Mouse (Mus musculus) lung, embryonic 16.5 days (tissue): ENCODE data around the gene Csad. TPM values are rescaled to one million over a fixed set of nuclear protein-coding genes. Genes with fewer than 3 reads are reported as not detected.

ENCODE experiments used
- ATAC-seq: fragments of 200-750 bp; cut with Nextera tagmentation; 2 replicates; pipeline ENCODE4 v1.8.0; 2017; ENCODE audit warnings: low read depth, mild to moderate bottlenecking, moderate library complexity
- H3K27ac ChIP-seq: fragments of 300-500 bp; sonication (generic); 2 replicates; pipeline ENCODE4 v1.5.1; 2014; ENCODE audit warnings: mild to moderate bottlenecking, control low read depth, low read length
- H3K27me3 ChIP-seq: fragments of 300-500 bp; sonication (generic); 2 replicates; pipeline ENCODE4 v1.6.1; 2014; ENCODE audit warnings: low read depth, low read length, mixed read lengths; ENCODE audit not compliant: control insufficient read depth, insufficient read depth
- H3K36me3 ChIP-seq: fragments of 300-500 bp; sonication (generic); 2 replicates; pipeline ENCODE4 v1.6.1; 2014; ENCODE audit warnings: low read length; ENCODE audit not compliant: control insufficient read depth, insufficient read depth
- H3K4me1 ChIP-seq: fragments of 300-500 bp; sonication (generic); replicated peaks from 2 replicates; pipeline ENCODE4 v1.6.1; 2014; ENCODE audit warnings: low read length, mixed read lengths; ENCODE audit not compliant: control insufficient read depth, insufficient read depth
- H3K4me2 ChIP-seq: fragments of 300-500 bp; sonication (generic); 2 replicates; pipeline ENCODE4 v1.6.1; 2014; ENCODE audit warnings: low read depth, low read length, control low read depth
- H3K4me3 ChIP-seq: fragments of 300-500 bp; sonication (generic); 2 replicates; pipeline ENCODE4 v1.5.1; 2014; ENCODE audit warnings: mild to moderate bottlenecking, low read length, control low read depth
- H3K9ac ChIP-seq: fragments of 300-500 bp; sonication (generic); 2 replicates; pipeline ENCODE4 v1.6.1; 2014; ENCODE audit warnings: low read length, control low read depth
- H3K9me3 ChIP-seq: fragments of 300-500 bp; sonication (generic); 2 replicates; pipeline ENCODE4 v1.6.1; 2016; ENCODE audit warnings: low read length; ENCODE audit not compliant: control insufficient read depth
- WGBS: fragments of 180-500 bp; shearing (Covaris S2); extraction: QIAGEN DNeasy Blood & Tissue Kit; methylation state at CpG from one replicate; pipeline ENCODE4 v1.1.7; 2014; 5-methylcytosine and 5-hydroxymethylcytosine counted together
- polyA plus RNA-seq: library from polyadenylated mRNA; unstranded; fragments of >200 nt; fragmentation: Nextera tagmentation; extraction: Ambion mirVana; gene quantifications from 2 replicates; pipeline ENCODE4 v1.2.1, GENCODE M21; 2015

Csad gene
- polyA plus RNA-seq, 1 experiment from 2014 or later: 70.6 TPM

- no peaks in the 10 kb centered on the region for H3K27me3 ChIP-seq
- peak overlapping the region; percentile 94 for H3K4me2 ChIP-seq
- H3K4me1 ChIP-seq: peaks cover 63% of the 10 kb centered on the region
- WGBS: under 1% methylated on average over 40 of the region's 44 CpGs
- H3K9ac ChIP-seq: peak overlapping the region; percentile 88
- H3K27ac ChIP-seq: peak overlapping the region; percentile 100
- peak; percentile 69 for ATAC-seq
- no peaks in the 10 kb centered on the region for H3K9me3 ChIP-seq
- H3K4me3 ChIP-seq: peak overlapping the region; percentile 80
- peaks cover 3% of the 10 kb centered on the region for H3K36me3 ChIP-seq
Observed at GRCm38 (mm10) chr15:102245891-102246741, 41.6 kb upstream of the Csad start.

DNA sequence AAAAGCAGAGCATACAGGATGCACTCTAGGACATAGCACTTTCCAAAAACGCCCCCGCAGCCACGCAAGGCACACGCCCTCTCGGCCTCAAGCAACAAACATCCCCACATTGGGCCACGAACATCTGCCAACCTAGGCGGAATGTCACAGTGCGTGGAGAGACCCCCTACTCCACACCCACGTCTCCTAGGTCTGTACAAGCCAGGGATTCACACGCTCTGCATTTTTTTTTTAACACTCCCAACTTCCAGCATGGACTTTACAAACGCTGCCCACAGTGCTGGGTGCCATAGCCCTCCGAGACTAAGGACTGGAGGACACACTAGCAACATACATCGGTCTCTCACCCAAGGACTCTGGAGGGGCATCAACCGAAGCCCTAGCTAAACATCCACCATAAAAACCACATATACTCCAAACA, 40.9 kb upstream of the Csad start:
- Histone ChIP-seq H3K27me3 (no peaks in the 10 kb centered on the region), H3K4me3 (peak overlapping the region; percentile 80), H3K9ac (peak overlapping the region; percentile 88), H3K36me3 (peaks cover 5% of the 10 kb centered on the region), H3K4me2 (peak overlapping the region; percentile 94), H3K4me1 (peaks cover 60% of the 10 kb centered on the region), H3K9me3 (no peaks in the 10 kb centered on the region), H3K27ac (peak overlapping the region; percentile 100)
- no peak for ATAC-seq
- 6% methylated on average over 14 of the region's 14 CpGs for WGBS

- peaks cover 51% of the 10 kb centered on the region for H3K4me1 ChIP-seq
- ATAC-seq: no peak
Observed at GRCm38 (mm10) chr15:102244306-102245191, 40.0 kb upstream of the Csad start.

DNA sequence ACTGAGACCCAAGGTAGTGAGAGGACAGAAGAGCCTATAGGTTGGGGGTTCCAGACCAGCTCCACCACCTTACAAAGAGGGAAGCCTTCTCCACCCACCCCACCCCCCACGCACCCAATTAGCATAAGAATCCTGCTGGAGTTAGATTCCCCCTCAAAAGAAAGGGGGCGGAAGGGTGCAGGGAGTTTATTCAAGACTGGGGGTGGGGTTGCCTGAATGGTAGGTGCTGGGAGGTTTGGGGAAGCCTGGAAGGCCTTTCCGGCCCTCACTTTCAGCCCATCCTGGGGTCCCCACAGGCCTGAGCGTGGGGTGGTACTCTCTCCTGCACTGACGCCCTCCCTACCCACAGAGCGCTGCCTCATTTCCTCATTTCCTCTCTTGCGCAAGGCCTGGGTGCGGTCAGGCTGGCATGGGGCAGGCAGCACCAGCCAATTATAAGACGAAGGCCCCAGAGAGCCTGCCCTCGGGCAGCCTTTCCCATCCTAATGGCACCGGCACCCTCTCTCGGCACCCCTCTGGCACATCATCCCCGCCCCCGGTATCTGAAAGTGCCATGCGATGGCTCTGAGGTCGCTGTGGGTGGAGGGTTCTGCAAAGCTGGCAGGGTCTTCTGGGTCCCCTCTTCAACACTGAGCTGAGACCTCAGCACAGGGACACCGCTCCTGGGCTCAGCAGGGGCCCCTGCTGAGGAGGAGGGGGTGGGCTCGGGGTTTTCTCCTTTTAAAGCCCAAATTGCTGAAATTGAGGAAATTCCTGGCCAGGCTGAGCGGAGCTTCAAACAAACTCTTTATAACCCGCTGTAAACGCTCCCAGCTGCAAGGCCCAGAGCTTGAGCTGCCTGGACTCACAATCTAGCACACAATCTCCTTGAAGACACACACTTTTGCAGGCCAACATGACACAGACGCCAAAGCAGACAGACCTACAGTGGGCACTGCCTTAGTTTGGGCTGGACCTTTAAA, 39.0 kb upstream of the Csad start:
- Histone ChIP-seq H3K4me3 (peak overlapping the region; percentile 80), H3K9ac (peak overlapping the region; percentile 88), H3K4me1 (peaks cover 46% of the 10 kb centered on the region), H3K36me3 (peaks cover 15% of the 10 kb centered on the region), H3K4me2 (peak overlapping the region; percentile 94), H3K27me3 (no peaks in the 10 kb centered on the region), H3K27ac (peak overlapping the region; percentile 100), H3K9me3 (no peaks in the 10 kb centered on the region)
- peak; percentile 6; the same call in 1 of the 2 replicates for ATAC-seq
- 10% methylated on average over 22 of the region's 22 CpGs for WGBS

More at GRCm38 (mm10) chr15:102244306-102245191, 40.0 kb upstream of the Csad start:
- 14% methylated on average over 19 of the region's 19 CpGs for WGBS
- H3K27me3 ChIP-seq: no peaks in the 10 kb centered on the region
- peak overlapping the region; percentile 88 for H3K9ac ChIP-seq
- peak overlapping the region; percentile 80 for H3K4me3 ChIP-seq
- H3K27ac ChIP-seq: peak overlapping the region; percentile 100
- H3K9me3 ChIP-seq: no peaks in the 10 kb centered on the region
- H3K36me3 ChIP-seq: peaks cover 9% of the 10 kb centered on the region
- H3K4me2 ChIP-seq: peak overlapping the region; percentile 94

DNA sequence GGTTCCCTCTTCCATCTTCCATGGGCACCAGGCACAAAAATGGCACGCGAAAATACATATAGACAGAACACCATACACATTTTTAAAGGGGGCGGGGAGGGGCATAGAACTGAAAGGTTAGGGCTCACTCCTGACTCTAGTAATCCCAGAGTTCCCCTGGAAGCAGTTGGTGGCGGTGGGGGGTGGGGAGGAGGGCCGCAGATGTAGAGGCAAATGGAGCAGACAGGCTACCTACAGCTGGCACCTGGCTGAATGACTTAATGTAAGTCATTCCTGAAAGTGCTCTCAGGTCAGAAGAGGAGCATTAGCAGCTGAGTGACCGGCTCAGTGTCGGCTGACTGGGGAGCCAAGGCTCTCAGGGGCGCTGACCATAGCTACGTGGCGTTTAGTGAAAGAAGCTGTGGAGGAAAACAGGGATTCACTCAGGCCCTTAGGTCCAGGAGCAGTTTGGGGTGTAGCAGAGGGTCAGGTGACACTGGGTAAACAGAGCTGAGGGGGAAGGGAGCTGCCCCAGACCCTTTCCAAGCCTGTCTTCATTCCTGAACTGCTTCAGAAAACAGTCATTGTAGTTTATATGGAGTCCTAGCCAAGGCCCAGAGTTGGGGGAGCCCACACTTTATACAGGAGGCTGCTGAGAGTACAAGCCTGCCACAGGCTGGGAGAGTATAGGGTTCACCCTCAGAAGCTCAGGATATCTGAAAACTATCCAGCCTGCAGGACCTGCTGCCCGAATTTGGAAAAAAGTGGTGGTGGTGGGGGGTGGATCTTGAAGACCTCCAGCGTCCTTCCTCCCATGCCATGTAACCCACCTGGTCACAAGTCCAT, 38.1 kb upstream of the Csad start:
- H3K4me3 ChIP-seq: no peak overlapping the region

DNA sequence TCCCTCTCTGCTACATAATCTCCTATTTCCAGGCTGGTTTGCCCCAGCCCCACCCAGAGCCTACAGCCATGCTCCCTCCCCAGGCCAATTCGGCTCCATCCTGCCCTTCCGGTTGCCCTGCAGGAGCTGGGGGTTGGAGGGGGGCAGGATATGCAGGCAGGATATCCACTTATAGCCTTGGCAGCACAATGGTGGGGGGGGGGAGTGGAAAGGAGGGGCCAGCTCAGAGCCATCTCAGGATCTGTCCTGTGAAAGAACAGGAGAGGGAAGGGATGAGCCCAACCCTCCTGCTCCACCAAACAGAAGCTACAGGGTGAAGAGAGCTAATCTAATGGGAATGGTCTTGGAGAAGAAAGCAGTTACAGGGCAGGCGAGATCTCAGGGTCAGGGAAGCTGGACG, 36.1 kb upstream of the Csad start:
- H3K4me2 ChIP-seq: no peak overlapping the region
- H3K9ac ChIP-seq: no peak overlapping the region
- no peaks in the 10 kb centered on the region for H3K9me3 ChIP-seq
- peaks cover 48% of the 10 kb centered on the region for H3K4me1 ChIP-seq
- H3K36me3 ChIP-seq: peaks cover 28% of the 10 kb centered on the region
- H3K4me3 ChIP-seq: no peak overlapping the region
- H3K27me3 ChIP-seq: no peaks in the 10 kb centered on the region
- H3K27ac ChIP-seq: peak overlapping the region; percentile 41
- peak; percentile 39 for ATAC-seq
- WGBS: 72% methylated on average over 4 of the region's 4 CpGs

More for the DNA sequence above, 38.1 kb upstream of the Csad start:
- H3K27ac ChIP-seq: peak overlapping the region; percentile 100
- no peak for ATAC-seq
- no peaks in the 10 kb centered on the region for H3K27me3 ChIP-seq
- H3K36me3 ChIP-seq: peaks cover 21% of the 10 kb centered on the region
- 44% methylated on average over 12 of the region's 12 CpGs for WGBS
- peaks cover 41% of the 10 kb centered on the region for H3K4me1 ChIP-seq
- peak overlapping the region; percentile 94 for H3K4me2 ChIP-seq
- H3K9ac ChIP-seq: peak overlapping the region; percentile 88
- no peaks in the 10 kb centered on the region for H3K9me3 ChIP-seq

DNA sequence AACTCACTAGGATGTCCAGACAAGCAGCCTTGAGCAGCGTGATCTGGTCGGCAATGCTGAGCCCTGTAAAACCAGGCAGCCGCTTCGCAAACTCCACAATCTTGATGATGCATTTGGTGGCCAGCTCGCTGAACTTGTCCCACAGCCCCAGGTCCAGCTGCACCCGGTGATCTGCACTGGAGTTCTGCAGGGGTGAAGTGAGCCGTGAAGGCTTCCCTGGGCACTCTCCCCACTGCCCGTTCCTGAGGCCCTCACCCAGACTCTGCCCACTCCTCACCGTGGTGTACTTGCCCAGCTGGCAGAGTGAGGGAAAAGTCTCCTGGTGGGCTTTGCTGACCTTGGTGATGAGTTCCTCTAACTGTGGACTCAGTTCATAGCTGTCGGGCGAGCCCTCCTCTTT, 35.3 kb upstream of the Csad start:
- H3K9me3 ChIP-seq: no peaks in the 10 kb centered on the region
- peak overlapping the region; percentile 26 for H3K27ac ChIP-seq
- no peak overlapping the region for H3K4me2 ChIP-seq
- H3K4me3 ChIP-seq: no peak overlapping the region
- H3K27me3 ChIP-seq: no peaks in the 10 kb centered on the region
- ATAC-seq: no peak
- H3K36me3 ChIP-seq: peaks cover 28% of the 10 kb centered on the region
- H3K9ac ChIP-seq: peak overlapping the region; percentile 27; the same call in 1 of the 2 replicates
- peaks cover 51% of the 10 kb centered on the region for H3K4me1 ChIP-seq
- WGBS: 68% methylated on average over 11 of the region's 11 CpGs

DNA sequence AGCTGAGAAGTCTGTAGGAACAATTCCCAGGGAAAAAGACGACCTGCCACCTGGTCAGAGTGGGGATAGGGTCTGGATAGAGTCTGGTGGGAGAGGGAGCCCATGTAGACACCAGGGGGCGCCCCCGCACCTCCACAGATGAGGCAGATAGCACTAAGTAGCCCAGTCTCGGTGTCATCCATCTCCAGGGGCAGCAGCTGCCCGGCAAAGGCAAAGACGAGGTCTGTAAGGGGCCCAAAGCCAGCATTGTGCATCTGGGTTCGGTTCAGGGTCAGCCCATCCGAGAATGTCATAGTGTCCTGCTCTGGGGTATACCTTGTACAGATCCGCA, 34.7 kb upstream of the Csad start:
- no peaks in the 10 kb centered on the region for H3K27me3 ChIP-seq
- no peak overlapping the region for H3K4me2 ChIP-seq
- peak overlapping the region; percentile 30; the same call in 1 of the 2 replicates for H3K27ac ChIP-seq
- ATAC-seq: peak; percentile 47; the same call in 1 of the 2 replicates
- no peak overlapping the region for H3K9ac ChIP-seq
- WGBS: 10% methylated on average over 9 of the region's 9 CpGs
- H3K9me3 ChIP-seq: no peaks in the 10 kb centered on the region
- H3K4me3 ChIP-seq: no peak overlapping the region
- H3K4me1 ChIP-seq: peaks cover 45% of the 10 kb centered on the region
- peaks cover 30% of the 10 kb centered on the region for H3K36me3 ChIP-seq
